Mouse (Mus musculus) liver, adult 2 months (tissue): ENCODE results near the gene Gm10964.

Source experiments
- CTCF ChIP-seq: fragments of 200-500 bp; IDR thresholded peaks from 2 replicates; pipeline ENCODE4 v1.5.1; 2011; ENCODE audit warnings: low read depth, low read length, control low read depth
- POLR2A ChIP-seq: fragments of 200-500 bp; IDR thresholded peaks from 2 replicates; pipeline ENCODE4 v1.6.1; 2011; ENCODE audit warnings: low read length, control low read depth; ENCODE audit not compliant: insufficient read depth; ENCODE audit errors: extremely low read depth

- TF ChIP-seq CTCF (no peak), POLR2A (no peak)
These were observed 19.3 kb downstream of the Gm10964 start for GRCm38 (mm10) chr3:103758456-103758855.
